Mouse (Mus musculus) cortical plate, adult 2 months (tissue): ENCODE data around the gene Ophn1.

Experiments used
- CTCF ChIP-seq: fragments of 200-500 bp; IDR thresholded peaks from 2 replicates; pipeline ENCODE4 v1.5.1; 2011; ENCODE audit warnings: mild to moderate bottlenecking, control low read depth, low read length; ENCODE audit not compliant: insufficient read depth; ENCODE audit errors: extremely low read depth
- POLR2A ChIP-seq: fragments of 200-500 bp; IDR thresholded peaks from 2 replicates; pipeline ENCODE4 v1.6.1; 2011; ENCODE audit warnings: mild to moderate bottlenecking, low read length, control low read depth; ENCODE audit not compliant: insufficient read depth; ENCODE audit errors: extremely low read depth

GRCm38 (mm10) chrX:98681281-98681680, 209.5 kb downstream of the Ophn1 start:
- TF ChIP-seq POLR2A: no peak
- no peak for TF ChIP-seq CTCF
